Mouse (Mus musculus) hindbrain, postnatal 0 days (tissue): ENCODE results near the gene Hhip. TPM values are rescaled to one million over a fixed set of nuclear protein-coding genes. Genes with fewer than 3 reads are reported as not detected.

Experiments
- ATAC-seq: fragments of 200-750 bp; cut with Nextera tagmentation; 2 replicates; pipeline ENCODE4 v1.8.0; 2017; ENCODE audit warnings: mild to moderate bottlenecking, moderate TSS enrichment, moderate library complexity
- DNase-seq: peaks from one replicate; pipeline ENCODE4 v3.0.0-alpha.2; 2015; ENCODE audit warnings: low spot score
- H3K27ac ChIP-seq: fragments of 300-500 bp; sonication (generic); 2 replicates; pipeline ENCODE4 v1.5.1; 2014; ENCODE audit warnings: mild to moderate bottlenecking
- H3K27me3 ChIP-seq: fragments of 300-500 bp; sonication (generic); 2 replicates; pipeline ENCODE4 v1.6.1; 2014; ENCODE audit warnings: low read length, mixed read lengths; ENCODE audit not compliant: insufficient read depth
- H3K36me3 ChIP-seq: fragments of 300-500 bp; sonication (generic); 2 replicates; pipeline ENCODE4 v1.6.1; 2014; ENCODE audit warnings: low read length, mixed read lengths; ENCODE audit not compliant: insufficient read depth
- H3K4me1 ChIP-seq: fragments of 300-500 bp; sonication (generic); 2 replicates; pipeline ENCODE4 v1.6.1; 2014; ENCODE audit warnings: antibody characterized with exemption, low read length, mixed read lengths; ENCODE audit not compliant: insufficient read depth
- H3K4me2 ChIP-seq: fragments of 300-500 bp; sonication (generic); 2 replicates; pipeline ENCODE4 v1.6.1; 2014; ENCODE audit warnings: low read depth, mild to moderate bottlenecking, low read length, moderate library complexity, mixed read lengths
- H3K4me3 ChIP-seq: fragments of 300-500 bp; sonication (generic); 2 replicates; pipeline ENCODE4 v1.5.1; 2014; ENCODE audit warnings: low read length
- H3K9ac ChIP-seq: fragments of 300-500 bp; sonication (generic); replicated peaks from 2 replicates; pipeline ENCODE4 v1.6.1; 2014; ENCODE audit warnings: mild to moderate bottlenecking, low read length, moderate library complexity, mixed read lengths
- H3K9me3 ChIP-seq: fragments of 300-500 bp; sonication (generic); 2 replicates; pipeline ENCODE4 v1.6.1; 2016; ENCODE audit warnings: low read length, mixed read lengths
- CTCF ChIP-seq: IDR thresholded peaks from 2 replicates; pipeline ENCODE4 v1.5.1; 2016; ENCODE audit warnings: antibody characterized with exemption, control low read depth, low read depth
- WGBS: fragments of 180-500 bp; shearing (Covaris S2); extraction: QIAGEN DNeasy Blood & Tissue Kit; methylation state at CpG from one replicate; pipeline ENCODE4 v1.1.7; 2014; 5-methylcytosine and 5-hydroxymethylcytosine counted together
- polyA plus RNA-seq: library from polyadenylated mRNA; unstranded; fragments of >200 nt; fragmentation: Nextera tagmentation; extraction: Ambion mirVana; gene quantifications from 2 replicates; pipeline ENCODE4 v1.2.1, GENCODE M21; 2015
- total RNA-seq: library from RNA; depleted of rRNA; stranded (reverse); fragments of >200 nt; gene quantifications from 2 replicates; pipeline ENCODE4 v1.2.3, GENCODE M21; 2014

Gene Hhip
- total and polyA plus RNA-seq, 2 experiments from 2014 or later = 3.0 to 4.9 TPM

DNA sequence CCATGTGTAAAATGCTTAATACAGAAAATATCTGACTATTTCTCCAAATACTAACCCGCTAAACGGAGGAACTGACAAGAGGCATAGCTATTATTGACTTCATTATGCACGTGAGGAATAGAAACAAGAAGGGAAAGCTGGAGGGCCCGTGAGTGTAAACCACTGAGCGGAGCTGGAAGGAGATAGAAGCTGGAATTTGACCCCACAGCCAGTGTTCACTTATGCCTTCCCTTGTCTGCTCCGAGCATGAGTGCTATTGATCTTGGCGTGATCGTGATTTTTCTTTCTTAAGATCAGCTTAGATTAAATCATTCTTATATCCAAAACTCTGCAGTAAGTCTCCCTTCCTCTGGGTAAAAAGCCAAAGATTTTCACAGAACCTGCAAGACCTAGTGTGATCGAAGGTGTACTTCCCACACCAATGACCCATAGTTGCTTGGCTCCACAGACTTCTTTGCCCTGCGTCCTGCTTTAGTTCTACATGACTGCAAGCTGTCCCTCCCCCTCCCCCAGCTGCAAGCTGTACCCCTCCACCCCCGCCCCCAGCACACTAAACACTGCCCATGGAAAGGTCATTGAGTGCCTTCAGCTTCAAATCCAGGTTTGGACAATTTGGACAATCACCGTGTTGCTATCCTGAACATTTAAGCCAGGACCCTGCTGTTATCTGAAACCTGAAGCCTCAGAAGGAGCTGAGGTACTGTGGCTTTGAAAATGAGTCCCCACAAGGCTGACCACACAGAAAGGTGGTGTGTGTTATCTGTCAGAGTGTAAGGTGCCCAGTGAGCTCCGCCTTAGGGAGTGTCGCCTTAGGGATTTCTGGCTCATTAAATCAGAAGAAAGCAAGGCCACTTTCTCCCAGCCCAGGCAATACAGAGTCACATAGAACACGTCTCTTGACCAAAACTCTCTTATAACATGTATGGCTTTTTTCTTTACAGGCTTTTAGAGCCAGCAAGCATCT, 26.2 kb downstream of the Hhip start:
- DNase-seq (no peak), ATAC-seq (no peak)
- no peak for TF ChIP-seq CTCF
- Histone ChIP-seq H3K9me3 (no peaks in the 10 kb centered on the region), H3K4me2 (no peak overlapping the region), H3K4me1 (no peaks in the 10 kb centered on the region), H3K36me3 (no peaks in the 10 kb centered on the region), H3K27ac (no peak overlapping the region), H3K27me3 (no peaks in the 10 kb centered on the region), H3K4me3 (no peak overlapping the region), H3K9ac (no peak overlapping the region)
- WGBS = 56% methylated on average over 15 of the region's 15 CpGs

DNA sequence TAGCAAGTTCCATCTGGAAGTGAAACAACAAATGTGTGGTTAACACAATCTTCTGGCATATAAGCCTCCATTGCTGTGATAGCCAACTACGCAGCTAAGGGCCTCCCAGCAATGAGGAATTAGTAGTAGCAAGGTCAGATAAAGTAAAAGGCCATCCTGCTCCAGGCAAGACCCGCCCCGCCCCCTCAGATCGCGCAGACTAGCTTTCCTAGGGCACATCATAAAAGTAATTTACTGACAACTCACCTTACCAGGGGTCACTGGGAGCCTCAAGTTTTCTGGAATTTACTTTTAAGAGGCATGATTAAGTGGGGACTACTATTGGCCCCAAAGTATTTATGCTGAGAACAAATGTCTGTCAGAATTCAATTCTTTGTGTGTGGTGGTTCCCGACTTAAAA, 28.2 kb downstream of the Hhip start:
- 85% methylated on average over 6 of the region's 6 CpGs for WGBS
- no peaks in the 10 kb centered on the region for H3K36me3 ChIP-seq
- ATAC-seq = no peak
- no peak for TF ChIP-seq CTCF
- H3K27ac ChIP-seq = no peak overlapping the region
- H3K4me3 ChIP-seq = no peak overlapping the region
- H3K27me3 ChIP-seq = no peaks in the 10 kb centered on the region
- H3K9ac ChIP-seq = no peak overlapping the region
- H3K4me1 ChIP-seq = no peaks in the 10 kb centered on the region
- H3K9me3 ChIP-seq = no peaks in the 10 kb centered on the region
- DNase-seq = no peak
- H3K4me2 ChIP-seq = no peak overlapping the region

DNA sequence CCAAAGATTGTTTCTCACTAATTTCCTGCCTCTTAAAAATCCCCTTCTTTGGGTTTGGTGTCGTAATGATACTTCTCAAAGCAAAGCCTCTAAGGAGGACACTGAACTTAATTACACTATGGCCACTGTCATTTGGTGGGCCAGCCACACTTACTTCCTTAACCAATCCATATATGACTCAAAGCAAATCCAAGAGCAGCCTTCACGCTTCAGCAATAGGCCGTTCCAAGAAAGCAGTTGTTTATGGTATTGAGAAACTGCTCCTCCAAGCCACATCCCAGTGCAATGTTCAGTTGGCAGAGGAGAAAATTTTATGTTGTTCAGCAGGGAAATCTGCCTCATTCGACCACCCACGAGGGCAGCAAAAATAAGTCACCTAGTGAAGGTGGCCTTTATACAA, 37.3 kb downstream of the Hhip start:
- Histone ChIP-seq H3K9ac (no peak overlapping the region), H3K36me3 (no peaks in the 10 kb centered on the region), H3K27ac (no peak overlapping the region), H3K4me2 (no peak overlapping the region), H3K4me3 (no peak overlapping the region), H3K9me3 (no peaks in the 10 kb centered on the region), H3K27me3 (no peaks in the 10 kb centered on the region), H3K4me1 (no peaks in the 10 kb centered on the region)
- TF ChIP-seq CTCF = no peak
- DNase-seq (no peak), ATAC-seq (no peak)
- 96% methylated on average over 5 of the region's 5 CpGs for whole genome bisulfite sequencing

DNA sequence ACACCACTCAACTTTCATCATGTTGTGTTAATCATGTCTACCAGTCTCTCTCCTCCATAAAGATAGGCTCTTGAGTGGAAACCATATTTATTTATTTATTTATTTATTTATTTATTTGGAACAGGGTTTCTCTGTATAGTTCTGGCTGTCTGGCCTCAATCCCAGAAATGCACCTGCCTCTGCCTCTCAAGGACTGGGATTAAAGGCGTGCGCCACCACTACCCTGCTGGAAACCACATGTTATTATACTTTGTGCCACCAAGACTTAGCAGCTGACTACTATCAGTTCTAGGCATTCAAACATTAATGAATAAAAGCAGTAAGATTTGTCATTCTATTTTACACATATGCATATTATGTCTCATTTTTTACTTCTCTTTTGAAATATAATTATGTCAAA, 42.0 kb downstream of the Hhip start:
- Histone ChIP-seq H3K36me3 (no peaks in the 10 kb centered on the region), H3K4me2 (no peak overlapping the region), H3K9ac (no peak overlapping the region), H3K9me3 (no peaks in the 10 kb centered on the region), H3K27ac (no peak overlapping the region), H3K4me1 (no peaks in the 10 kb centered on the region), H3K27me3 (no peaks in the 10 kb centered on the region), H3K4me3 (no peak overlapping the region)
- TF ChIP-seq CTCF = no peak
- ATAC-seq (no peak), DNase-seq (no peak)
- WGBS = 90% methylated on average over 2 of the region's 2 CpGs

DNA sequence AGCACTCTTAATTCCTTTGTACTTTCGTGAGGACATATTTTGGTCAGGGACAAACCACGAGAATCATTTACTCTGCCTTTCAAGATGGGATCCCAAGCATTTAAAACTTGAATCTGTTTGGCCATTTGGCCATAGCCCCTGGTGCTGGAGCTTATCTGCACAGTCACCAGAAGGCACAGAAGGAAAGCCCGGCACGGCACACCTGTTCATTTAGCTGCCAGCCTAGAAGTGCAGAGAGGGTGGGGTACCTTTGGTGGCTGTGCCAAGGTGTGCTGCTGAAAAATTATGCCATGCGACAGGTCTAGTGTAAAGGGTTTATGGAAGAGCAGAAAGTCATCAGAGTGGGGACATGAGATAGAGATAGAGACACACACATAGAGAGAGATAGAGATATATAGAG, 53.4 kb downstream of the Hhip start:
- H3K4me2 ChIP-seq = no peak overlapping the region
- H3K27ac ChIP-seq = no peak overlapping the region
- H3K9ac ChIP-seq = no peak overlapping the region
- no peak overlapping the region for H3K4me3 ChIP-seq
- no peak for DNase-seq
- H3K4me1 ChIP-seq = no peaks in the 10 kb centered on the region
- no peaks in the 10 kb centered on the region for H3K36me3 ChIP-seq
- WGBS = 83% methylated on average over 5 of the region's 5 CpGs
- H3K27me3 ChIP-seq = no peaks in the 10 kb centered on the region
- no peak for TF ChIP-seq CTCF
- ATAC-seq = no peak
- no peaks in the 10 kb centered on the region for H3K9me3 ChIP-seq

DNA sequence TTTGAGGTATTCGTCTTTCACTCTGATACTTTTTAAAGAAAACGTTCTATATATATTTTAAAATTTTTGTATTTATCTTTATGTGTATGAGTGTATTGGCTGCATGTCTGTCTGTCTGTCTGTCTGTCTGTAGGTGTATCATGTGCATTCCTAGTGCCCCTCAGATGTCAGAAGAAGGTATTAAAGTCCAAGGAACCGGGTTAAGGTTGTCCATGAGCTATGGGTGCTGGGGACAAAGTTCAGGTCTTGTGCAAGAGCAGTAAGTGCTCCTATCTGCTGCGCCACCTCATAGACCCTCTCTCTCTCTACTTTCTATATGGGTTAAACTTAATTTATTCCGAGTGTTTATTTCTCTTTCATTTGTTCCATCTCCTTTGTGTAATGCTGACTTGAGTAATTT, 55.5 kb downstream of the Hhip start:
- ATAC-seq = no peak
- no peak overlapping the region for H3K9ac ChIP-seq
- WGBS = 92% methylated on average over 5 of the region's 5 CpGs

DNA sequence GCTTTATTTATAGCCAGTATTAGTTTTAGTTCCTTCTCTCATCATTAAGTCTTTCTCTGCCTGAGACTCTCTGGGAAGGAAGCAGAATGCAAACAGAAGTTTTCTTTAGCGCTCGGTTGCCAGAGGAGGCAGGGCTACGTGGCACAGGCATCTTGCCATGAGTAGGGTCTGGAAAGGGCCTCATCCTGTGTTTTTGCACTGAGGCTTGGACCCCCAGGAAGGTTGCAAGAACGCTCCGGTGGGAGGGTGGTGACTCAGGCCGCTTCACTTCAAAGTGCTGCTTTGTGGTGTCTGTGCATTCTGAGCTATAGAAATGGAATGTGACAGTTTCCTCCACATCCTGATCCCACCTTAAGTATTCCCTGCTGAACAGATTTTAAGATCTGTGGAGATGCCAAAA, 62.7 kb downstream of the Hhip start:
- 36% methylated on average over 6 of the region's 6 CpGs for WGBS
- Histone ChIP-seq H3K27me3 (no peaks in the 10 kb centered on the region), H3K9ac (no peak overlapping the region), H3K36me3 (no peaks in the 10 kb centered on the region), H3K4me2 (no peak overlapping the region), H3K4me1 (no peaks in the 10 kb centered on the region), H3K9me3 (no peaks in the 10 kb centered on the region), H3K27ac (no peak overlapping the region), H3K4me3 (no peak overlapping the region)
- ATAC-seq (no peak), DNase-seq (no peak)
- TF ChIP-seq CTCF = no peak

More for the DNA sequence above, 55.5 kb downstream of the Hhip start:
- Histone ChIP-seq H3K36me3 (no peaks in the 10 kb centered on the region), H3K27ac (no peak overlapping the region), H3K4me1 (no peaks in the 10 kb centered on the region), H3K4me2 (no peak overlapping the region), H3K9me3 (no peaks in the 10 kb centered on the region), H3K27me3 (no peaks in the 10 kb centered on the region), H3K4me3 (no peak overlapping the region)
- no peak for DNase-seq
- no peak for TF ChIP-seq CTCF
